Mouse (Mus musculus): ENCODE results near the gene Ptp4a2. TPM values are rescaled to one million over a fixed set of nuclear protein-coding genes. Genes with fewer than 3 reads are reported as not detected.
"Not testable (repeated sequence)": the region's sequence is repeated elsewhere in the genome, so short reads cannot be mapped to it uniquely, and the experiment has no call there.

Gene Ptp4a2
- polyA plus RNA-seq (2016; fragmentation: Nextera tagmentation; extraction: Ambion mirVana), result 336 and 342 TPM in 2 replicates

- Histone ChIP-seq H3K4me2 (replicated peaks) (peak within 1 kb of the TSS; percentile 66), H3K27ac (no peak within 1 kb of the TSS), H3K36me3 (no peaks in the 10 kb centered on the region), H3K9ac (0 out of 2 replicates have a peak within 1 kb of the TSS, but pooled peaks have one; percentile 33), H3K4me3 (peak within 1 kb of the TSS; percentile 33), H3K9me3 (no peaks in the 10 kb centered on the region), H3K27me3 (replicated peaks) (0 out of 2 replicates have a peak, but pooled peaks cover 2% of the 10 kb centered on the region), H3K4me1 (peaks cover 8% of the 10 kb centered on the region)
- WGBS, result 10% methylated on average over 35 of the region's 35 CpGs
- no peak for ATAC-seq (ENCODE audit: low FRiP score, low read depth)
These were observed at the start of gene Ptp4a2 for GRCm38 (mm10) chr4:129810798-129811604. Gene Ptp4a2 (plus strand): TSS chr4:129811219.

DNA sequence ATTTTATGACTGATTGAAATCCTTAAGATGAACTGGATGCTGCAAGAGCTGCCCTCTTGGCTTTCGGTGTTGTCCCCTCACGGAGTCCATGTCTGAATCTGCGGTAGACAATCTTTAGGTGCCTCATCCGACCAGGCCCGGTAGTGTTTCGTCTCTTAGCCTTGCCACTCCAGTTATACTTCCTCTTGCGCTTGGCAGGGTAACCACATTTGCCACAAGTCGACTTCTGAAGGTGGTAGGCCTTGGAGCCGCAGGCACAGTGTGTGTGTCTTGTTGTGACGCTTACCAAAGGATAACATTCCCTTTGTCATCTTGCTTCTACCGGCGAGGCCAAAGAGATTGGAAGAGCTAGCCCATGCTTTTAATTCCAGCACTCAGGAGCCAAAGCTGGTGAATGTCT is 49.4 kb upstream of the Ptp4a2 start:
- Histone ChIP-seq H3K4me3 (no peak overlapping the region), H3K9ac (no peak overlapping the region), H3K4me2 (replicated peaks) (no peak overlapping the region), H3K27ac (no peak overlapping the region), H3K9me3 (no peaks in the 10 kb centered on the region), H3K27me3 (replicated peaks) (no peaks in the 10 kb centered on the region), H3K36me3 (no peaks in the 10 kb centered on the region), H3K4me1 (no peaks in the 10 kb centered on the region)
- 92% methylated on average over 12 of the region's 12 CpGs for WGBS
- ATAC-seq (ENCODE audit: low FRiP score, low read depth), result no peak

DNA sequence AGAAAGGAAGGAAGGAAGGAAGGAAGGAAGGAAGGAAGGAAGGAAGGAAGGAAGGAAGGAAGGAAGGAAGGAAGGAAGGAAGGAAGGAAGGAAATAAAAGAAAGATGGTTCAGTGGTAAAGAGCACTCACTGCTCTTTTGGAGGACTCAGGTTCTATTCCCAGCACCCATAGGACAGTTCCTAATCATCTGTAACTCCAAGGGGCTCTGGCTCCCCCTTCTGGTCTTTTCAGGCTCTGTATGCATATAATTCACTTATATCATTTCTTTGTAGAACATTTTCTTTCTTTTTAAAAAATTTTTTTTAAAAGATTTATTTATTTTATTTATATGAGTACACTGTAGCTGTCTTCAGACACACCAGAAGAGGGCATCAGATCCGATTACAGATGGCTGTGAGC is 48.5 kb upstream of the Ptp4a2 start:
- not testable (repeated sequence) for H3K9me3 ChIP-seq; ATAC-seq (ENCODE audit: low FRiP score, low read depth)
- WGBS, result 84% methylated on average over 1 of the region's 1 CpGs

GRCm38 (mm10) chr4:129765351-129765750 is 45.7 kb upstream of the Ptp4a2 start:
- WGBS, result 92% methylated on average over 3 of the region's 3 CpGs
- Histone ChIP-seq H3K27me3 (replicated peaks) (no peaks in the 10 kb centered on the region), H3K9me3 (no peaks in the 10 kb centered on the region), H3K4me1 (no peaks in the 10 kb centered on the region), H3K4me2 (replicated peaks) (no peak overlapping the region), H3K4me3 (no peak overlapping the region), H3K36me3 (no peaks in the 10 kb centered on the region), H3K27ac (no peak overlapping the region), H3K9ac (no peak overlapping the region)
- ATAC-seq (ENCODE audit: low FRiP score, low read depth), result no peak

More for the DNA sequence above, 48.5 kb upstream of the Ptp4a2 start:
- H3K27ac ChIP-seq; H3K27me3 ChIP-seq (replicated peaks); H3K4me3 ChIP-seq; H3K9ac ChIP-seq; H3K4me2 ChIP-seq (replicated peaks); H3K4me1 ChIP-seq; H3K36me3 ChIP-seq: not testable (repeated sequence)

DNA sequence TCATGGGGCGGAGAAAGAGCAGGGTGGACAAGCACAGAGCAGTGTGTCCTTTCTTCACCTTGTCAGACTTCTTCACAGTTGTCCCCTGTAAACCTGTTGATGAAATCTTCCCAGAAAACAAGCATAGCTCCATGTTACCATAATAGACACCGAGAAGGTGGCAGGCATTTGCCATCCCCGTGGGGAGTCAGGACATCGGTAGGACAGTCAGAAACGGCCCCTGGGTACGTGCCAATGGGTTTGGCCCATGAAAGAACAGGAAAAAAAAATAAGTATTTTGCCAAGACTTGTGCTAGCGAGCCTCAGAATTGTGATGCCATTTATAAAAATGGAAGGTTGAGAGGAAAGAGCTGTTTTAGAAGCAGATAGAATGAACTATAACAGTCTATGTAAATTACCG is 43.2 kb upstream of the Ptp4a2 start:
- no peak overlapping the region for H3K4me3 ChIP-seq
- no peaks in the 10 kb centered on the region for H3K9me3 ChIP-seq
- no peaks in the 10 kb centered on the region for H3K36me3 ChIP-seq
- no peak for ATAC-seq (ENCODE audit: low FRiP score, low read depth)
- H3K4me2 ChIP-seq (replicated peaks), result no peak overlapping the region
- H3K4me1 ChIP-seq, result peaks cover 16% of the 10 kb centered on the region
- H3K27ac ChIP-seq, result no peak overlapping the region
- H3K27me3 ChIP-seq (replicated peaks), result 0 out of 2 replicates have a peak, but pooled peaks cover 5% of the 10 kb centered on the region
- no peak overlapping the region for H3K9ac ChIP-seq
- WGBS, result 86% methylated on average over 8 of the region's 8 CpGs

GRCm38 (mm10) chr4:129768742-129769141 is 42.3 kb upstream of the Ptp4a2 start:
- not testable (repeated sequence) for H3K36me3 ChIP-seq; H3K27ac ChIP-seq; H3K9me3 ChIP-seq; H3K4me3 ChIP-seq; H3K27me3 ChIP-seq (replicated peaks); H3K9ac ChIP-seq; H3K4me2 ChIP-seq (replicated peaks); ATAC-seq (ENCODE audit: low FRiP score, low read depth)
- WGBS, result 84% methylated on average over 3 of the region's 3 CpGs
- peaks cover 16% of the 10 kb centered on the region for H3K4me1 ChIP-seq

GRCm38 (mm10) chr4:129770600-129770999 is 40.4 kb upstream of the Ptp4a2 start:
- Histone ChIP-seq H3K9me3 (no peaks in the 10 kb centered on the region), H3K4me1 (peaks cover 16% of the 10 kb centered on the region), H3K4me3 (no peak overlapping the region), H3K27me3 (replicated peaks) (0 out of 2 replicates have a peak, but pooled peaks cover 5% of the 10 kb centered on the region), H3K36me3 (no peaks in the 10 kb centered on the region), H3K4me2 (replicated peaks) (no peak overlapping the region), H3K27ac (no peak overlapping the region), H3K9ac (no peak overlapping the region)
- WGBS, result 62% methylated on average over 6 of the region's 6 CpGs
- no peak for ATAC-seq (ENCODE audit: low FRiP score, low read depth)

- H3K4me2 ChIP-seq (replicated peaks), result peak overlapping the region; percentile 44
- H3K4me1 ChIP-seq, result peaks cover 16% of the 10 kb centered on the region
- H3K36me3 ChIP-seq, result no peaks in the 10 kb centered on the region
- 0 out of 2 replicates have a peak, but pooled peaks cover 5% of the 10 kb centered on the region for H3K27me3 ChIP-seq (replicated peaks)
- no peak overlapping the region for H3K4me3 ChIP-seq
- no peak overlapping the region for H3K27ac ChIP-seq
- no peak for ATAC-seq (ENCODE audit: low FRiP score, low read depth)
- H3K9ac ChIP-seq, result peak overlapping the region; percentile 22; the same call in 1 of the 2 replicates
- 25% methylated on average over 7 of the region's 7 CpGs for WGBS
- no peaks in the 10 kb centered on the region for H3K9me3 ChIP-seq
These were observed 39.7 kb upstream of the Ptp4a2 start for GRCm38 (mm10) chr4:129771314-129771671.

- peaks cover 16% of the 10 kb centered on the region for H3K4me1 ChIP-seq
- no peaks in the 10 kb centered on the region for H3K9me3 ChIP-seq
- 0 out of 2 replicates have a peak, but pooled peaks cover 5% of the 10 kb centered on the region for H3K27me3 ChIP-seq (replicated peaks)
- no peaks in the 10 kb centered on the region for H3K36me3 ChIP-seq
- H3K27ac ChIP-seq, result no peak overlapping the region
- no peak for ATAC-seq (ENCODE audit: low FRiP score, low read depth)
- 4% methylated on average over 21 of the region's 21 CpGs for WGBS
- H3K9ac ChIP-seq, result peak overlapping the region; percentile 22
- peak overlapping the region; percentile 44 for H3K4me2 ChIP-seq (replicated peaks)
- H3K4me3 ChIP-seq, result no peak overlapping the region
These were observed 39.1 kb upstream of the Ptp4a2 start for GRCm38 (mm10) chr4:129771672-129772521.

- H3K4me1 ChIP-seq, result peaks cover 14% of the 10 kb centered on the region
- no peaks in the 10 kb centered on the region for H3K9me3 ChIP-seq
- H3K27me3 ChIP-seq (replicated peaks), result no peaks in the 10 kb centered on the region
- H3K27ac ChIP-seq, result 0 out of 2 replicates have a peak overlapping the region, but pooled peaks have one; percentile 12
- no peak overlapping the region for H3K9ac ChIP-seq
- ATAC-seq (ENCODE audit: low FRiP score, low read depth), result 0 out of 2 replicates have a peak, but pooled peaks have one; percentile 25
- H3K4me3 ChIP-seq, result no peak overlapping the region
- no peaks in the 10 kb centered on the region for H3K36me3 ChIP-seq
- 11% methylated on average over 4 of the region's 4 CpGs for WGBS
- no peak overlapping the region for H3K4me2 ChIP-seq (replicated peaks)
These were observed 28.9 kb upstream of the Ptp4a2 start for GRCm38 (mm10) chr4:129781881-129782675.

DNA sequence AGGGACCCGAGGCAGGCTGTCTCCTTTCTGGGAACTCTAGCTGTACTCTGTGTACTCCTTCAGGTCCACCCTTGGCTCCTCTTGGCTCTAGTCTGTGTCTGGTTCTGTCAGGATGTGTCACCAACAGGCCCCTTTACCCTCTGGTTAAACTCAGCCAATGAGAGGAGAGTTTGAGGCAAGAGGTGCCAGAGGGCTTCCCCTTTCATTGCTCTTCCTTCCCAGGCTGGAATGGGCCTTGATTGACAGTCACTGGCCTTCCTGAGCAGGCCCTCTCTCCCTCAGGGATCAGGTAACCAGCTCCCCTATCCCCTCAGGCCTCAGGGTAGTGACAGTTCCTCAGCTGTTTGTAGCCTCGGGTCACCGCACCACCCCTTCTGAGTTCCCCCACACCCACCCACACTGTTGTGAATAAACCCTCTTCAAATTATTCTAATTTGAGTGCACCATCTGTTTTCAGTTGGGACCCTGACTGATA is 28.1 kb upstream of the Ptp4a2 start:
- Histone ChIP-seq H3K9ac (no peak overlapping the region), H3K4me3 (no peak overlapping the region), H3K9me3 (no peaks in the 10 kb centered on the region), H3K27ac (0 out of 2 replicates have a peak overlapping the region, but pooled peaks have one; percentile 12), H3K27me3 (replicated peaks) (no peaks in the 10 kb centered on the region), H3K4me1 (peaks cover 14% of the 10 kb centered on the region), H3K4me2 (replicated peaks) (no peak overlapping the region), H3K36me3 (no peaks in the 10 kb centered on the region)
- no peak for ATAC-seq (ENCODE audit: low FRiP score, low read depth)
- WGBS, result 55% methylated on average over 3 of the region's 3 CpGs
